ENCODE assay signal across 13 mouse cellular contexts in the genomic region with DNA sequence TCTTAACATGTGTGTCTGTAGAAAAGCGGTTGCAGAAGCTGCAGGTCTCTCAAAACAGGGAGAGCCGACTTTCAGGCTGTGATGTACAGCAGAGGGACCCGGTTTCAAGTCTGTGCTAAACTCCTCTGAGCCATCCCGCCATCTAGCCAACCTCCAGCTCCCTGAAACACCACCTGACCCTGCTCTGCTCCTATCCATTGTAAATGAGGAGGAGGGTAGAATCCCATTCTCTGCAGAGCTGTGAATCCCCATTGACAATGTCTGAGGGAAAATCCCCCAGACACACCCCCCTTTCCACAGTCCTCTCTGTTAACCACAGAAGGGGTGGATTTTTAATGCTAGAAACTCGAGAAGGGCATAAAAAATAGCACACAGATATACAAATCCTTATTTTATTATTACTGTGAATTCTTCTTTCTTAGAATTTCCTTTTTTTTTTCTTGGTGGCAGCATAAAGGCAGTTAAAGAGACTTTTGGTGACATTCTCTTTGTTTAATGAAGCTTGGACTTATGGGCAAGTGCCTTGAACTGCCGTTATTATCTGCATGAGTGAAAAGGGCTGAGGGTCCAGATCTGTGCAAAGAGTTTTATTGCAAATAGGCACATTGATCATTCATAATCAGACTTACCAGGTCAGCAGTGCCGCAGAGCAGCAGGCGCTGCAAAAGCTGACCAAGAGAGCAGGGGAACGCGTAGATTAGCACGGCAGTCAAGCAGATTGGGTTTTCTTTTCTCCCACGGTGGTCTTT.
A peak's percentile ranks its signal among the peaks of the same experiment; 100 is the strongest.
DNase-seq lines count a peak whose midpoint lies in the region; ATAC-seq lines count a peak whose summit lies in the region.
"Had no signal": no experiment of that assay in that cellular context is flagged by ENCODE, and none has a peak within 500 bp of the region (broad histone marks: within the 10 kb centered on the region; RNA-seq: fewer than 3 reads in every experiment).

No protein-coding gene starts in this region.

- H3K9me3 ChIP-seq in embryonic facial prominence, embryonic 11.5 days (replicated peaks; ENCODE audit: control insufficient read depth, low read length): no peaks in the 10 kb centered on the region
- no peaks in the 10 kb centered on the region for H3K9me3 ChIP-seq in hindbrain, embryonic 14.5 days (ENCODE audit: control insufficient read depth, low read length)
- H3K9me3 ChIP-seq in neural tube, embryonic 13.5 days: no peaks in the 10 kb centered on the region
- H3K9me3 ChIP-seq: heart, embryonic 15.5 days had no signal

- no peaks in the 10 kb centered on the region for H3K36me3 ChIP-seq in embryonic facial prominence, embryonic 11.5 days (replicated peaks; ENCODE audit: control insufficient read depth, insufficient read depth, low read depth, low read length)
- H3K36me3 ChIP-seq in hindbrain, embryonic 14.5 days (replicated peaks; ENCODE audit: control insufficient read depth, insufficient read depth): no peaks in the 10 kb centered on the region
- no peaks in the 10 kb centered on the region for H3K36me3 ChIP-seq in neural tube, embryonic 13.5 days
- H3K36me3 ChIP-seq: heart, embryonic 15.5 days had no signal

- intact Hi-C loops in heart, postnatal 25 days (cut with DNase I): no loop called here

- no peak overlapping the region; the same call in 1 of the 2 replicates for H3K9ac ChIP-seq in embryonic facial prominence, embryonic 11.5 days (replicated peaks; ENCODE audit: low read length)
- peak overlapping the region; percentile 61 for H3K9ac ChIP-seq in hindbrain, embryonic 14.5 days
- peak overlapping the region; percentile 65 for H3K9ac ChIP-seq in neural tube, embryonic 13.5 days
- H3K9ac ChIP-seq: heart, embryonic 15.5 days had no signal

- WGBS in embryonic facial prominence, embryonic 11.5 days: 65% methylated on average over 12 of the region's 12 CpGs
- 21% methylated on average over 12 of the region's 12 CpGs for WGBS in hindbrain, embryonic 14.5 days
- 28% methylated on average over 12 of the region's 12 CpGs for WGBS in neural tube, embryonic 13.5 days

- H3K4me3 ChIP-seq in embryonic facial prominence, embryonic 11.5 days (ENCODE audit: low read depth, low read length): no peak overlapping the region
- peak overlapping the region; percentile 37 for H3K4me3 ChIP-seq in hindbrain, embryonic 14.5 days (replicated peaks; ENCODE audit: low read length)
- peak overlapping the region; percentile 33 for H3K4me3 ChIP-seq in neural tube, embryonic 13.5 days
- H3K4me3 ChIP-seq: heart, embryonic 15.5 days had no signal

- no peaks in the 10 kb centered on the region for H3K27me3 ChIP-seq in embryonic facial prominence, embryonic 11.5 days (ENCODE audit: control insufficient read depth, insufficient read depth, low read length)
- H3K27me3 ChIP-seq in hindbrain, embryonic 14.5 days (ENCODE audit: control insufficient read depth, insufficient read depth, low read length): no peaks in the 10 kb centered on the region
- H3K27me3 ChIP-seq in neural tube, embryonic 13.5 days: no peaks in the 10 kb centered on the region
- H3K27me3 ChIP-seq: heart, embryonic 15.5 days had no signal

- H3K4me1 ChIP-seq in embryonic facial prominence, embryonic 11.5 days (ENCODE audit: control insufficient read depth, insufficient read depth, low read length): no peaks in the 10 kb centered on the region
- peaks cover 8% of the 10 kb centered on the region; the same call in 1 of the 2 replicates for H3K4me1 ChIP-seq in hindbrain, embryonic 14.5 days (replicated peaks; ENCODE audit: control insufficient read depth, insufficient read depth, low read length)
- H3K4me1 ChIP-seq in neural tube, embryonic 13.5 days (replicated peaks): peaks cover 15% of the 10 kb centered on the region
- H3K4me1 ChIP-seq: heart, embryonic 15.5 days had no signal

- no peak overlapping the region for H3K27ac ChIP-seq in embryonic facial prominence, embryonic 11.5 days (replicated peaks; ENCODE audit: low read depth, low read length)
- peak overlapping the region; percentile 72 for H3K27ac ChIP-seq in hindbrain, embryonic 14.5 days
- H3K27ac ChIP-seq in neural tube, embryonic 13.5 days (replicated peaks): peak overlapping the region; percentile 52
- H3K27ac ChIP-seq: heart, embryonic 15.5 days had no signal

- ATAC-seq in cerebellum, adult (ENCODE audit: insufficient number of reproducible peaks, low FRiP score, low TSS enrichment): peak; percentile 64
- peak; percentile 59; the same call in 1 of the 2 replicates for ATAC-seq in embryonic facial prominence, embryonic 11.5 days (replicated peaks; ENCODE audit: insufficient number of reproducible peaks, low FRiP score, low TSS enrichment, low read depth)
- ATAC-seq in hindbrain, embryonic 14.5 days (ENCODE audit: low FRiP score): peak; percentile 65; the same call in 1 of the 2 replicates
- ATAC-seq in neural tube, embryonic 13.5 days (ENCODE audit: low read depth): no peak; the same call in none of the 2 replicates
- ATAC-seq in frontal cortex, adult (ENCODE audit: low TSS enrichment): no peak; the same call in 1 of the 2 replicates

- no peak for DNase-seq in cerebellum, postnatal 4 days (ENCODE audit: low spot score in 2 of 2)
- DNase-seq in embryonic facial prominence, embryonic 11.5 days (ENCODE audit: low spot score): no peak
- DNase-seq in hindbrain, embryonic 14.5 days (ENCODE audit: low spot score): peak; percentile 26
- DNase-seq in heart, postnatal 25 days (ENCODE audit: low spot score): no peak
- DNase-seq in MN1 (ENCODE audit: low spot score): no peak
- DNase-seq: adrenal gland, postnatal 10 days; liver; lung, postnatal 14 days; thymus, postnatal 14 days had no signal

- H3K4me2 ChIP-seq in embryonic facial prominence, embryonic 11.5 days (ENCODE audit: low read depth, low read length): no peak overlapping the region; the same call in 1 of the 2 replicates
- peak overlapping the region; percentile 59 for H3K4me2 ChIP-seq in hindbrain, embryonic 14.5 days (replicated peaks)
- peak overlapping the region; percentile 53 for H3K4me2 ChIP-seq in neural tube, embryonic 13.5 days
- H3K4me2 ChIP-seq: heart, embryonic 15.5 days had no signal

Comparison
In these comparisons a context has a peak if more than half of its experiments do, and no peak if none do; other contexts are left out.
1. ATAC-seq: peak in cerebellum, adult (single experiment), embryonic facial prominence, embryonic 11.5 days (single experiment) and hindbrain, embryonic 14.5 days (single experiment); none in neural tube, embryonic 13.5 days (single experiment) and frontal cortex, adult (single experiment).